Mouse (Mus musculus) G1E (cell line): ENCODE measurements around the gene P3h4.

Experiments
- CTCF ChIP-seq: IDR thresholded peaks from 2 replicates; pipeline ENCODE4 v1.5.1; 2012; ENCODE audit warnings: low read depth, low read length, inconsistent platforms, mixed read lengths
- GATA1 ChIP-seq: IDR thresholded peaks from 2 replicates; pipeline ENCODE4 v1.6.1; 2012; ENCODE audit warnings: borderline replicate concordance, low read length, inconsistent platforms, mixed read lengths
- GATA2 ChIP-seq: IDR thresholded peaks from 2 replicates; pipeline ENCODE4 v1.6.1; 2012; ENCODE audit warnings: low read depth, low read length, inconsistent platforms, borderline replicate concordance
- POLR2AphosphoS5 ChIP-seq: IDR thresholded peaks from 2 replicates; pipeline ENCODE4 v1.6.1; 2012; ENCODE audit warnings: low read depth, low read length, inconsistent platforms; ENCODE audit not compliant: insufficient replicate concordance
- TAL1 ChIP-seq: conservative IDR thresholded peaks from 2 replicates; pipeline ENCODE4 v1.6.1; 2012; ENCODE audit warnings: low read depth, low read length, inconsistent platforms, mixed read lengths

- TF ChIP-seq CTCF (no peak), GATA1 (no peak), TAL1 (no peak), POLR2AphosphoS5 (no peak), GATA2 (no peak)
These were observed 42.6 kb upstream of the P3h4 start for GRCm38 (mm10) chr11:100457247-100457646.
